Mouse (Mus musculus) midbrain, embryonic 16.5 days (tissue): ENCODE data around the gene Eif4enif1. TPM values are rescaled to one million over a fixed set of nuclear protein-coding genes. Genes with fewer than 3 reads are reported as not detected.
"Not testable (repeated sequence)": the region's sequence is repeated elsewhere in the genome, so short reads cannot be mapped to it uniquely, and the experiment has no call there.

Experiments used
- ATAC-seq: fragments of 200-750 bp; cut with Nextera tagmentation; 2 replicates; pipeline ENCODE4 v1.8.0; 2017; ENCODE audit warnings: moderate TSS enrichment
- H3K27ac ChIP-seq: fragments of 300-500 bp; sonication (generic); 2 replicates; pipeline ENCODE4 v1.5.1; 2014; ENCODE audit warnings: mild to moderate bottlenecking, low read length, mixed read lengths
- H3K27me3 ChIP-seq: fragments of 300-500 bp; sonication (generic); 2 replicates; pipeline ENCODE4 v1.6.1; 2014; ENCODE audit warnings: low read depth, low read length, mixed read lengths; ENCODE audit not compliant: control insufficient read depth, insufficient read depth
- H3K36me3 ChIP-seq: fragments of 300-500 bp; sonication (generic); 2 replicates; pipeline ENCODE4 v1.6.1; 2014; ENCODE audit warnings: mild to moderate bottlenecking, low read length, moderate library complexity, mixed read lengths; ENCODE audit not compliant: control insufficient read depth, insufficient read depth
- H3K4me1 ChIP-seq: fragments of 300-500 bp; sonication (generic); 2 replicates; pipeline ENCODE4 v1.6.1; 2014; ENCODE audit warnings: mild to moderate bottlenecking, low read length, mixed read lengths; ENCODE audit not compliant: control insufficient read depth, insufficient read depth
- H3K4me2 ChIP-seq: fragments of 300-500 bp; sonication (generic); 2 replicates; pipeline ENCODE4 v1.6.1; 2014; ENCODE audit warnings: mild to moderate bottlenecking, low read length, mixed read lengths
- H3K4me3 ChIP-seq: fragments of 300-500 bp; sonication (generic); 2 replicates; pipeline ENCODE4 v1.5.1; 2014; ENCODE audit warnings: low read depth, mild to moderate bottlenecking, low read length, moderate library complexity, mixed read lengths
- H3K9ac ChIP-seq: fragments of 300-500 bp; sonication (generic); 2 replicates; pipeline ENCODE4 v1.6.1; 2014; ENCODE audit warnings: low read depth, low read length, mixed read lengths
- H3K9me3 ChIP-seq: fragments of 300-500 bp; sonication (generic); replicated peaks from 2 replicates; pipeline ENCODE4 v1.6.1; 2014; ENCODE audit warnings: mild to moderate bottlenecking, low read length, mixed read lengths; ENCODE audit not compliant: control insufficient read depth, poor library complexity, severe bottlenecking
- WGBS: fragments of 180-500 bp; shearing (Covaris S2); extraction: QIAGEN DNeasy Blood & Tissue Kit; methylation state at CpG from one replicate; pipeline ENCODE4 v1.1.7; 2014; 5-methylcytosine and 5-hydroxymethylcytosine counted together
- polyA plus RNA-seq: library from polyadenylated mRNA; unstranded; fragments of >200 nt; fragmentation: Nextera tagmentation; extraction: Ambion mirVana; gene quantifications from 2 replicates; pipeline ENCODE4 v1.2.1, GENCODE M21; 2015

The Eif4enif1 gene
- polyA plus RNA-seq, 1 experiment from 2014 or later: 54.2 TPM

- H3K4me2 ChIP-seq, H3K36me3 ChIP-seq, H3K9ac ChIP-seq, H3K27ac ChIP-seq, H3K9me3 ChIP-seq, H3K4me3 ChIP-seq, H3K4me1 ChIP-seq, ATAC-seq, H3K27me3 ChIP-seq: not testable (repeated sequence)
- WGBS: 91% methylated on average over 7 of the region's 7 CpGs
Observed at GRCm38 (mm10) chr11:3179726-3180092, 22.5 kb upstream of the Eif4enif1 start.

- H3K4me1 ChIP-seq, H3K4me2 ChIP-seq, H3K9me3 ChIP-seq, ATAC-seq, H3K4me3 ChIP-seq, H3K9ac ChIP-seq, H3K27me3 ChIP-seq, H3K27ac ChIP-seq, H3K36me3 ChIP-seq: not testable (repeated sequence)
- WGBS: 78% methylated on average over 6 of the region's 6 CpGs
Observed at GRCm38 (mm10) chr11:3180510-3181160, 21.6 kb upstream of the Eif4enif1 start.

- H3K9ac ChIP-seq, H3K9me3 ChIP-seq, H3K4me3 ChIP-seq, H3K27me3 ChIP-seq, H3K4me1 ChIP-seq, H3K36me3 ChIP-seq, H3K4me2 ChIP-seq, H3K27ac ChIP-seq, ATAC-seq: not testable (repeated sequence)
- WGBS: 56% methylated on average over 4 of the region's 4 CpGs
Observed at GRCm38 (mm10) chr11:3181250-3181649, 20.9 kb upstream of the Eif4enif1 start.

- H3K9me3 ChIP-seq, H3K27ac ChIP-seq, ATAC-seq, H3K9ac ChIP-seq, H3K4me2 ChIP-seq, H3K27me3 ChIP-seq, H3K4me3 ChIP-seq, H3K36me3 ChIP-seq, H3K4me1 ChIP-seq: not testable (repeated sequence)
- 16% methylated on average over 1 of the region's 1 CpGs for WGBS
Observed at GRCm38 (mm10) chr11:3181971-3182370, 20.2 kb upstream of the Eif4enif1 start.

- ATAC-seq, H3K27ac ChIP-seq, H3K4me2 ChIP-seq, H3K9me3 ChIP-seq, H3K4me3 ChIP-seq, H3K9ac ChIP-seq, H3K27me3 ChIP-seq, H3K36me3 ChIP-seq, H3K4me1 ChIP-seq: not testable (repeated sequence)
- WGBS: 94% methylated on average over 1 of the region's 1 CpGs
Observed at GRCm38 (mm10) chr11:3182707-3183106, 19.5 kb upstream of the Eif4enif1 start.

- Histone ChIP-seq H3K9me3 (no peaks in the 10 kb centered on the region), H3K4me2 (no peak within 1 kb of the TSS), H3K36me3 (no peaks in the 10 kb centered on the region), H3K27me3 (no peaks in the 10 kb centered on the region), H3K4me1 (no peaks in the 10 kb centered on the region), H3K9ac (no peak within 1 kb of the TSS), H3K4me3 (no peak within 1 kb of the TSS), H3K27ac (no peak within 1 kb of the TSS)
- WGBS: 85% methylated on average over 25 of the region's 25 CpGs
- no peak for ATAC-seq
Observed at GRCm38 (mm10) chr11:3193363-3193762, 8.8 kb upstream of the Eif4enif1 start, which contains the start of gene Sfi1. TSS of gene Sfi1 (minus strand) at chr11:3193463.

GRCm38 (mm10) chr11:3200636-3201035, 1.6 kb upstream of the Eif4enif1 start:
- not testable (repeated sequence) for H3K9ac ChIP-seq, H3K4me3 ChIP-seq, H3K4me1 ChIP-seq, ATAC-seq, H3K4me2 ChIP-seq, H3K9me3 ChIP-seq, H3K36me3 ChIP-seq, H3K27ac ChIP-seq, H3K27me3 ChIP-seq
- WGBS: 92% methylated on average over 5 of the region's 7 CpGs

- H3K9ac ChIP-seq: no peak overlapping the region
Observed at GRCm38 (mm10) chr11:3201326-3202230, 614 bp upstream of the Eif4enif1 start.

More at GRCm38 (mm10) chr11:3201326-3202230, 614 bp upstream of the Eif4enif1 start:
- H3K36me3 ChIP-seq: no peaks in the 10 kb centered on the region
- peak overlapping the region; percentile 40 for H3K4me3 ChIP-seq
- no peak for ATAC-seq
- H3K4me2 ChIP-seq: peak overlapping the region; percentile 30
- no peaks in the 10 kb centered on the region for H3K9me3 ChIP-seq
- no peaks in the 10 kb centered on the region for H3K27me3 ChIP-seq
- peaks cover 6% of the 10 kb centered on the region for H3K4me1 ChIP-seq
- H3K27ac ChIP-seq: no peak overlapping the region; the same call in 1 of the 2 replicates
- 7% methylated on average over 16 of the region's 16 CpGs for WGBS
